Mouse (Mus musculus) effector memory CD4-positive, alpha-beta T cell, adult 7 months (primary cell): ENCODE data around the gene Atp6v0b. TPM values are rescaled to one million over a fixed set of nuclear protein-coding genes. Genes with fewer than 3 reads are reported as not detected.

Source experiments
- polyA plus RNA-seq: library from polyadenylated mRNA; unstranded; fragments of 100-300 nt; shearing (Covaris generic); gene quantifications from one replicate; pipeline ENCODE4 v1.2.1, GENCODE M21; 2017

Atp6v0b gene
- polyA plus RNA-seq: 186 TPM

DNA sequence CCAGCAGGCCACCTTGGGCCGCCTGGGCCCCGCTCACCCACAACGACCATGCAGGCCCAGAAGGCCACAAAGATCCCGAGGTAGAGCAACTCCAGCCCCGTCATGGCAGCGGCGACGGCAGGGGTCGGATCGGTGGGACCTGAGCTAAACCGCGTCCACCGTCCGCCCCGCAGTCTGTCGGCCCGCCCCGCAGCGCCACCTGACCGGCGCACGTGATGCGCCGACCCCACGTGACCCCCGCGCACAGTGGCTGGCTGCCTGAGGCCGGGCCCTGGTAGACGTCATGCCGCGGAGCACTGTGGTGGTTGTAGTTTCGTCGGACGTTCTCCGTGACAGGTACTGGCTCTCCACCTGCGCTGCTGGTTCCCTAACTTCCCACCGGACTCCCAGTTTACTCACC, at the start of gene Atp6v0b:
Atp6v0b (minus strand) TSS at position 201 of the 400 bp plus-strand sequence.

DNA sequence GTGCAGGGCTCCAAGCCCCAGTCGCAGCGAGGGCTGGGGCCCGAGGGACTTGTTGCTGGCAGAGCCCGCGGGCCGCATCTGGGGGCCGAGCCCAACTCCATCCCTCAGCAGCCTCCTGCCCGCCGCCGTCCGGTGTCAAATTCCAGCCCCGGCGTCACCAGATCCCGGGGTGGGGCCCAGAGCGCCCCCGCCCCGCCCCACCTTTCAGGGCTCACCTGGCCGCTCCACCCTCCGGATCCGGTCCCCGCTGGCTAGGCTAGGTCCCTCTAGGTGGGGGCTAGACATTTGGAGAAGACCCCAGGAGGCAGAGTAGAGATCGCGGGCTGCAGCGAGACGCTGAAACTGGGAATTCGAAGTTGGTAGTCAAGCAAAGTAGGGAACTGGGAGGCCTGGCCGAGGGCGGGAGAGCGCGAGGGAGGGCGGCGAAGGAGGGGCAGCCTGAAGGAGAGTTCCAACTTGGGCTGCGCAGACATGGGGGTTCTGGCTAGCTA, 42.3 kb upstream of the Atp6v0b start, which contains the start of gene Artn:
Artn (minus strand) TSS at position 373 of the 491 bp plus-strand sequence.

DNA sequence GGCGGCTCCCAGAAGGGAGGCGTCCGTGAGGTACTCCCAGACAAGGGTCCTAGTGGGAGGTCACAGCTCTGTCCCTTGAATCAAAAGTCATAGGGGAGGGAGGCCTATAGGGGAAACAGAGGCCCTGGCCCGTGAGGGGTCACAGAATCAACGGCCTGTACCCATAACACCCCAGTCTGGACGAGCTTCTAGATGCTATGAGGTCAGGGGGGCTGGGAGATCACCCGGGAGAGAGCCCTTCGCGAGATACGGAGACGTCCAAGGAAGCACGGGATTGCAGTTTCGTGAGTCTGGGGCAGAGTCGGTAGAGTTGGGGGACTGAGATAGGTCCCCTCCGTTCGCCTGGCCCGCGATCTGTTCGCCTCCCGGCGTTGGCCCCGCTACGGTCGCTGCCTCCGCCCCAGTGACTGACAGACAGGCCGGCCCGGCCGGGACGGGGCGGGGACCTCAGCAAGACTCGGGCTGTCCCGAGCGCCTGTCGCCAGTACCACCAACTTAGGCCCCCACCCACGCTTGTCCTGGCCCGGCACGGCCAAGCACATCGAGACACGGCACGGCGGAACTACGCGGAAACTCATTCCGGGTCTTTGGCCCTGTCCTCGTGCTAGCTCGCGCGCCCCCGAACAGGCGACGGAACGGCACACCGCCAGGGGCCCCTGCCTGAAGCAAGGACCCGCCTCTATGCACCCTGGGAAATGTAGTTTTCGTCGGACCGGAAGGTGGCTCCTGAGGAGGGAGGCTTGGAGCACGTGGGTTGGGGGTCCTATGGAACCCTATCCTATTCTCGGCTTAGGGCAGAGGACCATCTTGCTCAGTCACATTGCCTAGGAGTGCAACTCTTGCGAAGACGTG, 27.7 kb upstream of the Atp6v0b start, which contains the start of gene Ipo13:
Ipo13 (minus strand) TSS at position 409 of the 852 bp plus-strand sequence.

DNA sequence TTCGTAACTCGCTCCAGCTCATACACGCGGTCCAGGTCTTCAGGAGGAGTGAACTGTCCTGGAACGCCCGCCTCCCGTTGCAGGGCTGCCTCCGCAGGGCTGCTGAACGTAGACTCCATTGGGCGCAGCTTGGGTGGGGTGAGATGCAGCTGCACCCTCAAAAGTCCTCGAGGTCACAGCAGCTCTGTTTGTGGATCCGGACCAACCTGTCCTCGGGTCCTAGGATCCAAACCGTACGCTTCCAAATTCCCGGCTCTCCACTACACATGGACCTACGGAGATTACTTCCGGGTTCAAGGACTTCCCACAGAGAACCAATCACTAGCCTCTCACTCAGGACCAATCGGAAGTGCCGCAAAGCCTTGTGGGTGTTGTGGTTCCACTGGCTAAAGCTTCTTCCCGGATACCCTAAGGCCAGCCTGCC, 4.6 kb upstream of the Atp6v0b start, which contains the start of gene Dph2:
Dph2 (minus strand) TSS at position 295 of the 424 bp plus-strand sequence.

DNA sequence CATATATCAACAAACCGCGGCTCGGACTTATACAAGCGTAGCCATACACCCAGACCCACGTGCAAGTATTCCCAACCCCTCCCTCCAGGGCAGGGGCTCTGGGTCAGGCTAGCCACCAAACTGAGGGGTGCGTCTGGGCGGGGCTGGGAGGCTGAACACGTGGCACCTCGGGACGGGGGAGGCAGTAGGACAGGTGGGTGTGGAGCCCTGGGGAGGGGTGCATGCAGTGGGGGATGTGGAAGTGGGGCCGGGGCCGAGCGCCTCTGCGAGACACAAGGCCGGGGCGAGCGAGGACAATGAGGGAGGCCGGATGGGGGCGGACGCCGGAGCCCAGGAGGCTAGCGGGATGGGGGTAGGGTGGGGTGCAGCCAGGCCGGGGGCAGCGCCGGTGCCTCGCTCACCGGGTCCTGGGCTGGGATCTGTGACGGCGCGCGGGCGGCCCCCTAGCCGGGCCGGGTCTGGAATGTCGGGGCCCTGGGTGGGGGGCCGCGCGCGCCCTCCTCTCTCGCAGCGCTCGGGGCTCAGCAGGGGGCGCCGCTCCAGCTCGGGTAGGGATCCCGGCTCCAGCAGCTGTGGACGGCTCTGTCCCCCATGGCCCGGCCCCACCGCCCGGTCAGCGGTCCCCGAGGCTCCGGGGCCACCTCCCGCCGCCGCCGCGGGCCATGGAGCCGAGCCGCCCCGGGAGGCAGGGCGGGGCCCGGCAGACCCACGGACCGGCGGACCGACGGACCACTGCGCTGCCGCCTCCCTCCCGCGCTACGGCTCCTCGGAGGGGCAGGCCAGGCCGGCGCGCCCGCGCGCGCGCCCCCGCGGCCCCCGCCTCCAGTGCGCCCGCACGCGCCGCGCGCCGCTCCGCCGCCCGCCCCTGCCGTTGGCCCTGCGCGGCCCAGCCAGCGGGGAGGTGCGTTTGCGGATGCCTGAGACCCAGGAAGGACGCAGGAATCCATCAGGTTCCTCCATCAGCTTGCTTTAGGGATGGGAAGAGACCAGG, 4.1 kb downstream of the Atp6v0b start, which contains the start of gene B4galt2:
B4galt2 (minus strand) TSS at position 787 of the 991 bp plus-strand sequence.

DNA sequence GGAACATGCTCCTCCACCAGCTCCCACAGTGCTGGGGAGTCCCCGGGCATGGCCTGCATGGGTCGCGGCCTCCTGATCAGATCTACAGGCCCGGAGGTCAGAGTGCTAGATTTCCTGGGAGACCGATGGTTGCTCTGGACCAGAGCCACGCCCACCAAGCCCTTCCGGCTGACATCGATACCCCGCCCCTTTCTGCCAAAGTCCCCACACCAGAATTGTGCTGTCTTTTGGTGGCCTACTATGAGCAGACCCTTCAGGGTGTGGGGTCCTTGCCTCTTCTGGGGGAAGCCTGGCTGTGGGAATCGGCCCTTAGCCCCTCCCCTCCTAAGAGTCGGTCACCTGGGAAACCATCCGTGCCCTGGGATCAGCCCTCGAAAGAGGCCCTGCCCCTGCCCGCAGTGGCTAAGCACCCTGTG, 14.7 kb downstream of the Atp6v0b start, which contains the start of gene Ccdc24:
Ccdc24 (minus strand) TSS at position 87 of the 416 bp plus-strand sequence.

DNA sequence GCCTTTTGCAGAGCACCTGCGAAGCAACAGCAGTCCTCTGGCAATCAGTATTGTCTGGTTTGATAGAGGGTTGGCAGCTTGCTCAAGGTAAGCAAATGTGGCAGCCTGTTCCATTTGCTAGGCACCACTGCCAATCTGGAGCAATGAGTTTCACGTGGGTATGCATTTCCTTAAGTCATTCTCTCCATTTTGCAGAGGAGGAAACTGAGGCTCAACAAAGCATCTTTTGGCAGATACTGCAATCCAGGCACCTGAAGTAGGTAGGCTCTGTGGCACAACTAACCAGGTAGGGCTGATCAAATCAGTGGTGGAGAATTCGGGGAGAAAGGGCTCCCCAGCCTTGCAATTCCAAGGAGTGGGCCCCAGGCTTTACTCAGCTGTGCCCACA, 52.7 kb downstream of the Atp6v0b start, which contains the start of gene Slc6a9:
Slc6a9 (plus strand) TSS at position 50 of the 388 bp plus-strand sequence.

Other genes starting within 250 kb of the Atp6v0b start
- gene Dmap1, start 205.1 kb downstream of the Atp6v0b start, polyA plus RNA-seq: 24.5 TPM
- not detected for gene Gm12845, start 162.9 kb downstream of the Atp6v0b start, polyA plus RNA-seq
- gene Klf17, start 121.7 kb downstream of the Atp6v0b start, polyA plus RNA-seq: 0.16 TPM
- 0.87 TPM for gene Slc6a9, start 52.8 kb downstream of the Atp6v0b start, polyA plus RNA-seq
- gene Ccdc24, start 14.8 kb downstream of the Atp6v0b start, polyA plus RNA-seq: not detected
- gene B4galt2, start 3.8 kb downstream of the Atp6v0b start, polyA plus RNA-seq: not detected
- gene Dph2, start 4.7 kb upstream of the Atp6v0b start, polyA plus RNA-seq: 15.7 TPM
- 25.4 TPM for gene Ipo13, start 27.7 kb upstream of the Atp6v0b start, polyA plus RNA-seq
- not detected for gene Artn, start 42.4 kb upstream of the Atp6v0b start, polyA plus RNA-seq
- gene St3gal3, start 247.6 kb upstream of the Atp6v0b start, polyA plus RNA-seq: 2.9 TPM